11 mouse cellular contexts compared by ENCODE assay signal in the genomic region with DNA sequence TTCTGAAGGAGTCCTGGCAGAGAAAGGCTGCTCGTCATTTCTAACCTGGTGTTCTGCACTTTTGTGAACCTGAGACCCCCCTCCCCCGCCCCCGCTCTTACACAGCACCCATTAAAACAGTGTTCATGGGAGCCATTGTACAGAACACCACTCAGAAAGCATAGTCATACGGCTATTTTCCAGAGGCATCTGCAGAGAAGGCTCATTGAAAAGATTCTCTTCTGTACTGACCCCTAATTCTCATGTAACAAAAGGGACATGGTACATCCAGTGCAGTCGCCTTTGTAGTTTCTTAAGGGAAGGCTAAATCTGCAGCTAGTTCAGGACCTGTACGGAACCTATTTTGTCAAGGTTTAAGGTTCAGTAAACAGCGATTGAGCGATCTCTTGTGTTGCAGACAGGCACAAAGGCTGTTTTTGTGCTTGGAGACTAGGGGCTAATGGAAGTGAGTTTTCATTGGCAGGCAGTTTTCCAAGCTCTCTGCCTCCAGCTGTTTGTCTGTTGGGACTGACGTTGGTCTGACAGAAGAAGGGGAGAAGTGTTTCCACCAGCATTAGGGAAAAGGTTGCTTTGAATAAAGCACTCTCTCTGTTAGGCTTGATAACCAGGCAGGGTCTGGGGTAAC.
DNase-seq lines count a peak whose midpoint lies in the region; ATAC-seq and TF ChIP-seq lines count a peak whose summit lies in the region.
"Had no signal": no experiment of that assay in that cellular context is flagged by ENCODE, and none has a peak within 500 bp of the region (broad histone marks: within the 10 kb centered on the region; RNA-seq: fewer than 3 reads in every experiment).

No protein-coding gene starts in this region.

- no peak overlapping the region for H3K27ac ChIP-seq in lung, embryonic 14.5 days (ENCODE audit: low read depth)
- peak overlapping the region; percentile 71; the same call in 1 of the 2 replicates for H3K27ac ChIP-seq in forebrain, embryonic 14.5 days (ENCODE audit: low read depth, low read length)
- no peak overlapping the region for H3K27ac ChIP-seq in heart, embryonic 10.5 days

- H3K36me3 ChIP-seq in lung, embryonic 14.5 days (ENCODE audit: insufficient read depth), result no peaks in the 10 kb centered on the region
- no peaks in the 10 kb centered on the region for H3K36me3 ChIP-seq in forebrain, embryonic 14.5 days (ENCODE audit: control insufficient read depth, insufficient read depth, low read length)
- H3K36me3 ChIP-seq in heart, embryonic 10.5 days, result no peaks in the 10 kb centered on the region

- H3K9ac ChIP-seq in lung, embryonic 14.5 days, result no peak overlapping the region
- H3K9ac ChIP-seq in forebrain, embryonic 14.5 days (ENCODE audit: low read length), result peak overlapping the region; percentile 29; the same call in 1 of the 2 replicates
- H3K9ac ChIP-seq: liver, postnatal 0 days had no signal

- no peaks in the 10 kb centered on the region for H3K9me3 ChIP-seq in lung, embryonic 14.5 days (ENCODE audit: low read depth, low read length)
- H3K9me3 ChIP-seq in forebrain, embryonic 14.5 days (replicated peaks; ENCODE audit: control insufficient read depth, low read length), result no peaks in the 10 kb centered on the region
- H3K9me3 ChIP-seq in heart, embryonic 10.5 days, result no peaks in the 10 kb centered on the region

- no peak for TF ChIP-seq CTCF in lung, embryonic 14.5 days (IDR thresholded peaks at IDR 0.05; ENCODE audit: low read depth)

- no peaks in the 10 kb centered on the region for H3K4me1 ChIP-seq in lung, embryonic 14.5 days (ENCODE audit: insufficient read depth)
- peaks cover 18% of the 10 kb centered on the region for H3K4me1 ChIP-seq in forebrain, embryonic 14.5 days (ENCODE audit: control insufficient read depth, insufficient read depth, low read length)
- H3K4me1 ChIP-seq in heart, embryonic 10.5 days, result no peaks in the 10 kb centered on the region

- 61% methylated on average over 9 of the region's 9 CpGs for WGBS in lung, embryonic 14.5 days
- 5% methylated on average over 9 of the region's 9 CpGs for WGBS in forebrain, embryonic 14.5 days
- WGBS in heart, embryonic 10.5 days, result 74% methylated on average over 9 of the region's 9 CpGs

- no peaks in the 10 kb centered on the region for H3K27me3 ChIP-seq in lung, embryonic 14.5 days (ENCODE audit: insufficient read depth, low read length)
- no peaks in the 10 kb centered on the region for H3K27me3 ChIP-seq in forebrain, embryonic 14.5 days (replicated peaks; ENCODE audit: control insufficient read depth, insufficient read depth, low read length)
- H3K27me3 ChIP-seq in heart, embryonic 10.5 days (ENCODE audit: insufficient read depth, poor library complexity, severe bottlenecking), result no peaks in the 10 kb centered on the region
- H3K27me3 ChIP-seq: CH12.LX had no signal

- no peak overlapping the region for H3K4me2 ChIP-seq in lung, embryonic 14.5 days
- peak overlapping the region; percentile 10; the same call in 1 of the 2 replicates for H3K4me2 ChIP-seq in forebrain, embryonic 14.5 days (ENCODE audit: low read length)

- DNase-seq in lung, embryonic 14.5 days, result peak; percentile 12
- DNase-seq in lung, postnatal 36 days, result no peak
- DNase-seq in forebrain, embryonic 14.5 days (ENCODE audit: low spot score), result peak; percentile 86
- peak; percentile 14 for DNase-seq in mesoderm, embryonic 11.5 days (ENCODE audit: low read depth, low spot score)
- peak; percentile 80 for DNase-seq in retina, postnatal 1 day
- no peak for DNase-seq in heart, embryonic 10.5 days (ENCODE audit: low spot score)
- no peak for DNase-seq in ovary, adult 18-20 months (ENCODE audit: low spot score)
- DNase-seq: kidney, adult 9 months; liver, postnatal 0 days had no signal

- ATAC-seq in lung, embryonic 14.5 days (ENCODE audit: insufficient read depth), result no peak
- ATAC-seq in forebrain, embryonic 14.5 days, result peak; percentile 69
- ATAC-seq in inflammation-experienced regulatory T-cells, adult 6 months, result no peak
- ATAC-seq: liver, postnatal 0 days had no signal

- no peak overlapping the region for H3K4me3 ChIP-seq in lung, embryonic 14.5 days (ENCODE audit: low read depth, low read length)
- H3K4me3 ChIP-seq in forebrain, embryonic 14.5 days (ENCODE audit: low read depth, low read length), result no peak overlapping the region
- no peak overlapping the region for H3K4me3 ChIP-seq in heart, embryonic 10.5 days

Comparison
In these comparisons a context has a peak if more than half of its experiments do, and no peak if none do; other contexts are left out.
1. DNase-seq: peak in lung, embryonic 14.5 days (single experiment), forebrain, embryonic 14.5 days (single experiment), mesoderm, embryonic 11.5 days (single experiment) and retina, postnatal 1 day (single experiment); none in lung, postnatal 36 days (single experiment), heart, embryonic 10.5 days (single experiment) and ovary, adult 18-20 months (single experiment).